Mouse (Mus musculus) forebrain, embryonic 16.5 days (tissue): Measurements from ENCODE around the gene Mfsd2a. TPM values are rescaled to one million over a fixed set of nuclear protein-coding genes. Genes with fewer than 3 reads are reported as not detected.

ENCODE experiments used
- ATAC-seq: fragments of 200-750 bp; cut with Nextera tagmentation; 2 replicates; pipeline ENCODE4 v1.8.0; 2017; ENCODE audit warnings: mild to moderate bottlenecking, moderate library complexity
- H3K27ac ChIP-seq: fragments of 300-500 bp; sonication (generic); 2 replicates; pipeline ENCODE4 v1.5.1; 2014; ENCODE audit warnings: low read length, control low read depth
- H3K27me3 ChIP-seq: fragments of 300-500 bp; sonication (generic); replicated peaks from 2 replicates; pipeline ENCODE4 v1.6.1; 2014; ENCODE audit warnings: low read length; ENCODE audit not compliant: control insufficient read depth, insufficient read depth
- H3K36me3 ChIP-seq: fragments of 300-500 bp; sonication (generic); 2 replicates; pipeline ENCODE4 v1.6.1; 2014; ENCODE audit not compliant: control insufficient read depth, insufficient read depth
- H3K4me1 ChIP-seq: fragments of 300-500 bp; sonication (generic); replicated peaks from 2 replicates; pipeline ENCODE4 v1.6.1; 2014; ENCODE audit warnings: low read length; ENCODE audit not compliant: control insufficient read depth, insufficient read depth
- H3K4me2 ChIP-seq: fragments of 300-500 bp; sonication (generic); 2 replicates; pipeline ENCODE4 v1.6.1; 2014; ENCODE audit warnings: mild to moderate bottlenecking, low read length, control low read depth
- H3K4me3 ChIP-seq: fragments of 300-500 bp; sonication (generic); replicated peaks from 2 replicates; pipeline ENCODE4 v1.5.1; 2014; ENCODE audit warnings: mild to moderate bottlenecking, low read length, control low read depth
- H3K9ac ChIP-seq: fragments of 300-500 bp; sonication (generic); replicated peaks from 2 replicates; pipeline ENCODE4 v1.6.1; 2014; ENCODE audit warnings: low read depth, low read length, control low read depth
- H3K9me3 ChIP-seq: fragments of 300-500 bp; sonication (generic); 2 replicates; pipeline ENCODE4 v1.6.1; 2016; ENCODE audit warnings: low read length; ENCODE audit not compliant: control insufficient read depth
- WGBS: fragments of 180-500 bp; shearing (Covaris S2); extraction: QIAGEN DNeasy Blood & Tissue Kit; methylation state at CpG from one replicate; pipeline ENCODE4 v1.1.7; 2014; 5-methylcytosine and 5-hydroxymethylcytosine counted together
- polyA plus RNA-seq: library from polyadenylated mRNA; unstranded; fragments of >200 nt; fragmentation: Nextera tagmentation; extraction: Ambion mirVana; gene quantifications from 2 replicates; pipeline ENCODE4 v1.2.1, GENCODE M21; 2015

Gene Mfsd2a
- polyA plus RNA-seq, 1 experiment from 2014 or later = 34.3 TPM

GRCm38 (mm10) chr4:122962751-122963150 lies 1.8 kb upstream of the Mfsd2a start:
- Histone ChIP-seq H3K9ac (no peak overlapping the region), H3K9me3 (no peaks in the 10 kb centered on the region), H3K4me1 (peaks cover 38% of the 10 kb centered on the region), H3K4me2 (no peak overlapping the region), H3K4me3 (no peak overlapping the region), H3K27me3 (no peaks in the 10 kb centered on the region), H3K27ac (no peak overlapping the region), H3K36me3 (no peaks in the 10 kb centered on the region)
- no peak for ATAC-seq
- 13% methylated on average over 8 of the region's 8 CpGs for WGBS

DNA sequence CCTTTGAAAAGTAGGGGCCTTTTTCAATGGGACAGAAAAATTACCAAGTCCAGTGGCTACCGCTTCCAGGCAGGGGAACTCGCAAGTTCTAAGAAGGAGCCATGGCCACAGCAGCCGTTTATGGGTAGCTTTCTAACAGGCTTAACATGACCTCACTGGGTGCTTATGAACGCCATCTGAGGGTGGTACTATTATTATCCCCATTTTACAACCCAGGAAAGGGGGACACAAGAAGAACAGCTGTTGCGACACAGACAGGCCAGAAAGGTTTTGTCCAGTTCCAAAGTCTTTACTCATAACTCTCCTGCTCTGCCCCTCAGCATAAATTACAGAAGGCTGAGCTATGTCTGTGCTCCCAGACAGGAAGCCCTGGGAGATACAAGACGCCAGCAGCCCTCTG lies 601 bp upstream of the Mfsd2a start:
- Histone ChIP-seq H3K27me3 (no peaks in the 10 kb centered on the region), H3K4me2 (peak overlapping the region; percentile 99), H3K9me3 (no peaks in the 10 kb centered on the region), H3K9ac (no peak overlapping the region), H3K36me3 (no peaks in the 10 kb centered on the region), H3K4me1 (peaks cover 38% of the 10 kb centered on the region), H3K27ac (no peak overlapping the region), H3K4me3 (peak overlapping the region; percentile 77)
- 12% methylated on average over 6 of the region's 6 CpGs for WGBS
- no peak for ATAC-seq

GRCm38 (mm10) chr4:122960321-122961099 lies 478 bp downstream of the Mfsd2a start:
- peak overlapping the region; percentile 99 for H3K4me2 ChIP-seq
- peak overlapping the region; percentile 77 for H3K4me3 ChIP-seq
- peaks cover 42% of the 10 kb centered on the region for H3K4me1 ChIP-seq
- ATAC-seq = peak; percentile 54
- H3K27me3 ChIP-seq = no peaks in the 10 kb centered on the region
- peak overlapping the region; percentile 78 for H3K9ac ChIP-seq
- no peaks in the 10 kb centered on the region for H3K36me3 ChIP-seq
- H3K9me3 ChIP-seq = no peaks in the 10 kb centered on the region
- peak overlapping the region; percentile 27 for H3K27ac ChIP-seq
- WGBS = under 1% methylated on average over 37 of the region's 43 CpGs

- under 1% methylated on average over 8 of the region's 8 CpGs for WGBS
- Histone ChIP-seq H3K4me1 (peaks cover 49% of the 10 kb centered on the region), H3K4me2 (peak overlapping the region; percentile 99), H3K9me3 (no peaks in the 10 kb centered on the region), H3K27me3 (no peaks in the 10 kb centered on the region), H3K27ac (no peak overlapping the region), H3K4me3 (peak overlapping the region; percentile 77), H3K36me3 (no peaks in the 10 kb centered on the region), H3K9ac (peak overlapping the region; percentile 78)
- ATAC-seq = peak; percentile 4; the same call in 1 of the 2 replicates
These were observed 1.2 kb downstream of the Mfsd2a start for GRCm38 (mm10) chr4:122959816-122960215.

- Histone ChIP-seq H3K4me1 (peaks cover 50% of the 10 kb centered on the region), H3K36me3 (no peaks in the 10 kb centered on the region), H3K27me3 (no peaks in the 10 kb centered on the region), H3K9ac (no peak overlapping the region), H3K4me2 (peak overlapping the region; percentile 99), H3K4me3 (no peak overlapping the region), H3K9me3 (no peaks in the 10 kb centered on the region), H3K27ac (peak overlapping the region; percentile 29)
- ATAC-seq = no peak
- 46% methylated on average over 6 of the region's 6 CpGs for WGBS
These were observed 2.4 kb downstream of the Mfsd2a start for GRCm38 (mm10) chr4:122958491-122959031.

GRCm38 (mm10) chr4:122956301-122956700 lies 4.7 kb downstream of the Mfsd2a start:
- no peaks in the 10 kb centered on the region for H3K9me3 ChIP-seq
- H3K27ac ChIP-seq = no peak overlapping the region; the same call in 1 of the 2 replicates
- no peak for ATAC-seq
- H3K36me3 ChIP-seq = no peaks in the 10 kb centered on the region
- no peak overlapping the region for H3K9ac ChIP-seq
- H3K4me3 ChIP-seq = no peak overlapping the region
- no peak overlapping the region for H3K4me2 ChIP-seq
- peaks cover 36% of the 10 kb centered on the region for H3K4me1 ChIP-seq
- H3K27me3 ChIP-seq = no peaks in the 10 kb centered on the region
- WGBS = 81% methylated on average over 4 of the region's 6 CpGs

- Histone ChIP-seq H3K36me3 (no peaks in the 10 kb centered on the region), H3K9ac (peak overlapping the region; percentile 55), H3K4me3 (peak overlapping the region; percentile 28), H3K9me3 (no peaks in the 10 kb centered on the region), H3K4me1 (peaks cover 33% of the 10 kb centered on the region), H3K27me3 (no peaks in the 10 kb centered on the region), H3K27ac (peak overlapping the region; percentile 80), H3K4me2 (peak overlapping the region; percentile 44)
- ATAC-seq = peak; percentile 95
- 4% methylated on average over 17 of the region's 17 CpGs for WGBS
These were observed 5.4 kb downstream of the Mfsd2a start for GRCm38 (mm10) chr4:122955412-122956136.

- Histone ChIP-seq H3K27ac (peak overlapping the region; percentile 80), H3K9me3 (no peaks in the 10 kb centered on the region), H3K27me3 (no peaks in the 10 kb centered on the region), H3K9ac (peak overlapping the region; percentile 55), H3K4me3 (peak overlapping the region; percentile 28), H3K4me1 (peaks cover 29% of the 10 kb centered on the region), H3K36me3 (no peaks in the 10 kb centered on the region), H3K4me2 (peak overlapping the region; percentile 44)
- 57% methylated on average over 5 of the region's 5 CpGs for WGBS
- peak; percentile 4 for ATAC-seq
These were observed 6.1 kb downstream of the Mfsd2a start for GRCm38 (mm10) chr4:122954680-122955411.

DNA sequence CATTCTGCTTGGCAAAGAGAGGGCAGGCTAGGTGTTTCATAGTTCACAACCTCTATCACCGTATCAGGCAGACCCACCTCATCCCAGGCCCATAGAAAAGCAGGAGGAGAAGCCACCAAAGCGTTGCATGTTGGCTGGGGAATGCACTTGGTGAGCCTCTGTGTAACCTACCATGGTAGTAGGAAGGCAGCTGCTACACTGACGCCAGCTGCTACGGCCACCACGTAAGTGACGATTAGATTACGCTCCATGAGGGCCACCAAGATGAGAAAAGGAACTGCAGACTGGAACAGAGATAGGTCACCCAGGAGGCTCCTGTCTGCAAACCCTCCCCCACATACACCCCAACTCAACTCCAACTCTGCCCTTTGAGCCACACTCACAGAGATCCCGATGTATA lies 11.9 kb downstream of the Mfsd2a start:
- Histone ChIP-seq H3K36me3 (no peaks in the 10 kb centered on the region), H3K4me3 (no peak overlapping the region), H3K4me2 (no peak overlapping the region), H3K4me1 (no peaks in the 10 kb centered on the region), H3K9ac (no peak overlapping the region), H3K27me3 (no peaks in the 10 kb centered on the region), H3K9me3 (no peaks in the 10 kb centered on the region), H3K27ac (no peak overlapping the region)
- 96% methylated on average over 8 of the region's 8 CpGs for WGBS
- ATAC-seq = no peak
